Mouse (Mus musculus): ENCODE data around the gene Emc4.

Emc4 gene

GRCm38 (mm10) chr2:112367726-112368673, at the start of gene Emc4:
Gene Emc4, minus strand, starts transcription at chr2:112368027.
- DNase-seq (ENCODE audit: low spot score) = peak; percentile 80

GRCm38 (mm10) chr2:112407030-112407429, 39.2 kb upstream of the Emc4 start:
- DNase-seq (ENCODE audit: low spot score) = no peak

GRCm38 (mm10) chr2:112396649-112397048, 28.8 kb upstream of the Emc4 start:
- no peak for DNase-seq (ENCODE audit: low spot score)

GRCm38 (mm10) chr2:112393958-112394357, 26.1 kb upstream of the Emc4 start:
- DNase-seq (ENCODE audit: low spot score) = no peak

- DNase-seq (ENCODE audit: low spot score) = no peak
Observed at GRCm38 (mm10) chr2:112392689-112393088, 24.9 kb upstream of the Emc4 start.

GRCm38 (mm10) chr2:112391346-112392000, 23.6 kb upstream of the Emc4 start:
- no peak for DNase-seq (ENCODE audit: low spot score)

- no peak for DNase-seq (ENCODE audit: low spot score)
Observed at GRCm38 (mm10) chr2:112390843-112391242, 23.0 kb upstream of the Emc4 start.

GRCm38 (mm10) chr2:112381219-112381618, 13.4 kb upstream of the Emc4 start:
- DNase-seq (ENCODE audit: low spot score) = no peak

- DNase-seq (ENCODE audit: low spot score) = no peak
Observed at GRCm38 (mm10) chr2:112380131-112380530, 12.3 kb upstream of the Emc4 start.

GRCm38 (mm10) chr2:112378973-112379898, 11.4 kb upstream of the Emc4 start, which contains the start of gene Katnbl1:
Gene Katnbl1, plus strand, starts transcription at chr2:112379211.
- peak; percentile 84 for DNase-seq (ENCODE audit: low spot score)

GRCm38 (mm10) chr2:112374610-112375009, 6.8 kb upstream of the Emc4 start:
- no peak for DNase-seq (ENCODE audit: low spot score)

GRCm38 (mm10) chr2:112373141-112373540, 5.3 kb upstream of the Emc4 start:
- no peak for DNase-seq (ENCODE audit: low spot score)

GRCm38 (mm10) chr2:112369941-112370340, 2.1 kb upstream of the Emc4 start:
- no peak for DNase-seq (ENCODE audit: low spot score)

GRCm38 (mm10) chr2:112367222-112367621, 605 bp downstream of the Emc4 start:
- DNase-seq (ENCODE audit: low spot score) = no peak

- DNase-seq (ENCODE audit: low spot score) = no peak
Observed at GRCm38 (mm10) chr2:112360781-112361169, 7.1 kb downstream of the Emc4 start.

- DNase-seq (ENCODE audit: low spot score) = no peak
Observed at GRCm38 (mm10) chr2:112360012-112360780, 7.6 kb downstream of the Emc4 start.

- no peak for DNase-seq (ENCODE audit: low spot score)
Observed at GRCm38 (mm10) chr2:112359611-112360010, 8.2 kb downstream of the Emc4 start.

GRCm38 (mm10) chr2:112353685-112354455, 14.0 kb downstream of the Emc4 start:
- no peak for DNase-seq (ENCODE audit: low spot score)

- no peak for DNase-seq (ENCODE audit: low spot score)
Observed at GRCm38 (mm10) chr2:112348246-112348645, 19.6 kb downstream of the Emc4 start.

- DNase-seq (ENCODE audit: low spot score) = no peak
Observed at GRCm38 (mm10) chr2:112341117-112341516, 26.7 kb downstream of the Emc4 start.
